Mouse (Mus musculus): ENCODE measurements around the gene Mrfap1. TPM values are rescaled to one million over a fixed set of nuclear protein-coding genes. Genes with fewer than 3 reads are reported as not detected.

Gene Mrfap1
- polyA plus RNA-seq, 1 experiment from 2014 or later = 639 TPM

- Histone ChIP-seq H3K9ac (ENCODE audit: low read depth, low read length) (peak within 1 kb of the TSS; percentile 95), H3K9me3 (ENCODE audit: control insufficient read depth, low read length) (no peaks in the 10 kb centered on the region), H3K4me3 (ENCODE audit: low read length) (peak within 1 kb of the TSS; percentile 99), H3K4me1 (ENCODE audit: control insufficient read depth, insufficient read depth, low read length) (0 out of 2 replicates have a peak, but pooled peaks cover 8% of the 10 kb centered on the region), H3K27me3 (ENCODE audit: control insufficient read depth, insufficient read depth, low read length) (no peaks in the 10 kb centered on the region), H3K36me3 (ENCODE audit: control insufficient read depth, insufficient read depth, low read length) (no peaks in the 10 kb centered on the region), H3K4me2 (replicated peaks; ENCODE audit: low read depth, low read length) (peak within 1 kb of the TSS; percentile 96), H3K27ac (ENCODE audit: low read depth, low read length) (no peak within 1 kb of the TSS; the same call in 1 of the 2 replicates)
- WGBS = 4% methylated on average over 31 of the region's 31 CpGs
- ATAC-seq (ENCODE audit: low FRiP score, low TSS enrichment) = peak; percentile 91
These were observed 48.0 kb downstream of the Mrfap1 start, which contains the start of gene Bloc1s4 for GRCm38 (mm10) chr5:36748536-36749061. Gene Bloc1s4, minus strand, starts transcription at chr5:36748650.

- ATAC-seq (ENCODE audit: low FRiP score, low TSS enrichment) = peak; percentile 79
- no peaks in the 10 kb centered on the region for H3K36me3 ChIP-seq (ENCODE audit: control insufficient read depth, insufficient read depth, low read length)
- no peak overlapping the region; the same call in 1 of the 2 replicates for H3K27ac ChIP-seq (ENCODE audit: low read depth, low read length)
These were observed 48.6 kb downstream of the Mrfap1 start for GRCm38 (mm10) chr5:36747794-36748535.

GRCm38 (mm10) chr5:36747071-36747470, 49.5 kb downstream of the Mrfap1 start:
- peak overlapping the region; percentile 99; the same call in 1 of the 2 replicates for H3K4me3 ChIP-seq (ENCODE audit: low read length)
- no peaks in the 10 kb centered on the region for H3K36me3 ChIP-seq (ENCODE audit: control insufficient read depth, insufficient read depth, low read length)
- H3K9me3 ChIP-seq (ENCODE audit: control insufficient read depth, low read length) = no peaks in the 10 kb centered on the region
- H3K4me2 ChIP-seq (replicated peaks; ENCODE audit: low read depth, low read length) = peak overlapping the region; percentile 96
- no peaks in the 10 kb centered on the region for H3K27me3 ChIP-seq (ENCODE audit: control insufficient read depth, insufficient read depth, low read length)
- 83% methylated on average over 7 of the region's 7 CpGs for WGBS
- H3K4me1 ChIP-seq (ENCODE audit: control insufficient read depth, insufficient read depth, low read length) = 0 out of 2 replicates have a peak, but pooled peaks cover 8% of the 10 kb centered on the region
- no peak overlapping the region for H3K9ac ChIP-seq (ENCODE audit: low read depth, low read length)
- ATAC-seq (ENCODE audit: low FRiP score, low TSS enrichment) = no peak
- no peak overlapping the region for H3K27ac ChIP-seq (ENCODE audit: low read depth, low read length)

More at GRCm38 (mm10) chr5:36747794-36748535, 48.6 kb downstream of the Mrfap1 start:
- 2% methylated on average over 76 of the region's 76 CpGs for WGBS
- H3K9ac ChIP-seq (ENCODE audit: low read depth, low read length) = peak overlapping the region; percentile 95
- no peaks in the 10 kb centered on the region for H3K9me3 ChIP-seq (ENCODE audit: control insufficient read depth, low read length)
- peak overlapping the region; percentile 96 for H3K4me2 ChIP-seq (replicated peaks; ENCODE audit: low read depth, low read length)
- 0 out of 2 replicates have a peak, but pooled peaks cover 8% of the 10 kb centered on the region for H3K4me1 ChIP-seq (ENCODE audit: control insufficient read depth, insufficient read depth, low read length)
- H3K27me3 ChIP-seq (ENCODE audit: control insufficient read depth, insufficient read depth, low read length) = no peaks in the 10 kb centered on the region
- H3K4me3 ChIP-seq (ENCODE audit: low read length) = peak overlapping the region; percentile 99

Other genes starting within 250 kb of the Mrfap1 start
- 27.7 and 49.9 TPM in 2 replicates for gene Tbc1d14, start 203.5 kb downstream of the Mrfap1 start, polyA plus RNA-seq (2014; fragmentation: Nextera tagmentation; extraction: Ambion mirVana)
- gene D5Ertd579e, start 100.7 kb downstream of the Mrfap1 start, polyA plus RNA-seq (2014; fragmentation: Nextera tagmentation; extraction: Ambion mirVana) = 17.7 and 30.7 TPM in 2 replicates
- gene Bloc1s4, start 48.1 kb downstream of the Mrfap1 start, polyA plus RNA-seq (2014; fragmentation: Nextera tagmentation; extraction: Ambion mirVana) = 26.1 and 26.7 TPM in 2 replicates
- 5.1 and 11.2 TPM in 2 replicates for gene Man2b2, start 33.9 kb upstream of the Mrfap1 start, polyA plus RNA-seq (2014; fragmentation: Nextera tagmentation; extraction: Ambion mirVana)
- not detected in 2 replicates for gene Ppp2r2c, start 71.7 kb upstream of the Mrfap1 start, polyA plus RNA-seq (2014; fragmentation: Nextera tagmentation; extraction: Ambion mirVana)
- 12.9 and 20.9 TPM in 2 replicates for gene Wfs1, start 192.4 kb upstream of the Mrfap1 start, polyA plus RNA-seq (2014; fragmentation: Nextera tagmentation; extraction: Ambion mirVana)